Mouse (Mus musculus) embryo, embryonic 10.5 days (tissue): ENCODE data around the gene Slc39a12.
A peak's percentile ranks its signal among the peaks of the same experiment; 100 is the strongest.

Experiments used
- DNase-seq: peaks from one replicate; pipeline ENCODE4 v3.0.0-alpha.2; 2015; ENCODE audit warnings: low spot score

The Slc39a12 gene

DNA sequence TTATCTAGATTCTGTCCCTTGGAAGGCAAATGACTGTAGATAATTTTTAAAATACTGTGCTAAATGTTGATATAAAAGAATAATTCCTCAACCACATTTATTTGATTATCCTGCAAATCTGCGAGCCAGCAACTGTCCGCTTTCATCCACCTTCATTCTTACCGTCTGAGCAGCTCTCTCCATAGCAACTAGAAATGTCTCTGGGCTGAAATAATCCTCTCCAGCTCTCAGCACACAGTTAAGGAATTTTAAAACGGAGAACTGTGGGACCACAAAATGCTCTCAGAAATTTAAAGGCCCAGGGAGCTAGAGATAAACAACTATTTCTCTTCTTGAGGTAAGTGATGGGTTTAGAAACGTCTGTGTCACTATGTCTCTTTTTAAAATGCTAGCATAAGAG is at the start of gene Slc39a12:
Gene Slc39a12 (plus strand): TSS at position 155 of the 400 bp plus-strand sequence.
- DNase-seq = no peak

DNA sequence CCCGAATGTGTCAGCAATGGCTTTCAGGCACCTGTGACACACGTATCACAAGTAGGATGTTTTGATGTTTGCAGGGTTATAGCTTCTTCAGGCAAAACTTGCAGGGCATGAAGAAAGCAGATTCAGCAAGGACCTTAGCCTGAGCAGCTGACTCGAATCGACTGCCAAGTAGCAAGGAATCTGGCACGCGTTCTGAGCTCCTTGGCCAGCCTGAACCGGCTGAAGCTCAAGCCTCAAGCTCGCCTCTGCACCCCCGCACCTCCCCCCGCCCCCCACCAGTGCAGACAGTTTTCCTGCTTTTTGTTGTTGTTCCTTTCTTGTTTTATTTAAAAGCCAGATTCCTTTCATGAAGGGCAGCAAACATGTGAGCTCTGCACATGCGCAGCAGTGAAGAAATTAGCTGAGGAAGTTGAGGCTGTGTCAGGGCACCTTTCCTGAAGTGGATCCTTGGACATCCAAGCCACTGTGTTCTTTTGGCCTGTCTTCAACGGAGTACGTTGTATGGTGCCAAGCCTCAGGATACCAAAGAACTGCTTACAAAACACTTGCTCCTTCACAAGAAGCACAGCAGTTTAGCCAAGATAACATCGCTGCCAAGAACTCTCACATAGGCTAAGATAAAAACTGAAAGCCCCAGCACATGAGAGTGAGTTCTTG is 46.3 kb upstream of the Slc39a12 start:
- DNase-seq = no peak

- no peak for DNase-seq
Measured at GRCm38 (mm10) chr2:14342309-14342839, 45.7 kb upstream of the Slc39a12 start.

GRCm38 (mm10) chr2:14388856-14389255 is 740 bp downstream of the Slc39a12 start:
- no peak for DNase-seq

DNA sequence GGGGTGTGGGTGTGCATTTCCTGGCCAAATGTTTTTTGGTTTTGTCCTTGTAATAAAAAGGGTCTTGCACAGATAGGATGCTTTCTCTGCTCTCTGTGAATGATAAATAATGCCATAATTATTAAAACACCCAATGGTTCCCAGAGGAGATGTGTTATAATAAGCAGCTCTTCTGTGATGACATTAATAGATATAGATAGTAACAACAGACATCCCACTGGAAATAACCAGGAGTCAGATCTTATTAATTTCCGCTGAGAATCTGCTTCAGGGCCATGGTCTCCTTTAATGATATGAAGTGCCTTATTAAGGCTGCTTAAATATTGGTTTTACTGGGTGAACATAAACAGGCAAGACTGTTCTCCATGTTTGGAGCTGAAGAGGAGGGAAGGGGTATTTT is 2.8 kb downstream of the Slc39a12 start:
- DNase-seq = no peak

DNA sequence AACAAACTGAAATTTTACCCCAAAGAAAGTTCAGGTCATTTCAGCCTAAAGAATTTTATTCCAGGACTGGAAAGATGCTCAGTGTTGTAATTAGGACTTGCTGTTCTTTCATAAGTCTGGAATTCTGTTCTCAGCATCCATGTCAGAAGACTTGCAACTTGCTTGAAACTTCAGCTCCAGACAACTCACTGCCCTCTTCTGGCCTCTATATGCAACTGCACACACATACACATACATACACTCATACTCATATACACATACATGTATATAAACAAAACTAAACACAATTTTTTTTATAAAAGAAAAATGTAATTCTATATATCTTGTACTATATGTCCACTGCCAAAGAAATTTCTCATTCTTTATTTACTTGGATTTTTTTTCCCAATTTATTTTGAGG is 14.9 kb downstream of the Slc39a12 start:
- DNase-seq = no peak

GRCm38 (mm10) chr2:14428987-14429386 is 40.9 kb downstream of the Slc39a12 start:
- DNase-seq = no peak

GRCm38 (mm10) chr2:14447322-14447721 is 59.2 kb downstream of the Slc39a12 start:
- no peak for DNase-seq

DNA sequence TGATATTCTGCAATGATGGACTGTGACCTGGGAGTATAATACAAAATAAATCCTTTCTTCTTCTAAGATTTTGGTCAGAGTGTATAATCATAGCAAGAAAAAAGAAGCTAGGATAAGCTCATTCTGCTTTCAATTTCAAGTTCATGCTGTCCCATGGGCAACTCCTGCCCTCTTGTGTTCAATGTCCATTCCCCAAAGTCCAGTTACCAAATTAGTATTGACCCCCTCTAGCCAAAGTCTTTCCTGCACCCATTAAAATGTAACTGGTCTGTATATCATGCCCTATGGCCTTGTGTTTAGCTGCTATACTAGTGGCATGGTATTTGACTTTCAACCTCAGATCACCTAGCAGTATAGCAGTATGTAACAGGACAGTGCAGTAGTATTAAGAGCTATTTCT is 62.8 kb downstream of the Slc39a12 start:
- DNase-seq = no peak

DNA sequence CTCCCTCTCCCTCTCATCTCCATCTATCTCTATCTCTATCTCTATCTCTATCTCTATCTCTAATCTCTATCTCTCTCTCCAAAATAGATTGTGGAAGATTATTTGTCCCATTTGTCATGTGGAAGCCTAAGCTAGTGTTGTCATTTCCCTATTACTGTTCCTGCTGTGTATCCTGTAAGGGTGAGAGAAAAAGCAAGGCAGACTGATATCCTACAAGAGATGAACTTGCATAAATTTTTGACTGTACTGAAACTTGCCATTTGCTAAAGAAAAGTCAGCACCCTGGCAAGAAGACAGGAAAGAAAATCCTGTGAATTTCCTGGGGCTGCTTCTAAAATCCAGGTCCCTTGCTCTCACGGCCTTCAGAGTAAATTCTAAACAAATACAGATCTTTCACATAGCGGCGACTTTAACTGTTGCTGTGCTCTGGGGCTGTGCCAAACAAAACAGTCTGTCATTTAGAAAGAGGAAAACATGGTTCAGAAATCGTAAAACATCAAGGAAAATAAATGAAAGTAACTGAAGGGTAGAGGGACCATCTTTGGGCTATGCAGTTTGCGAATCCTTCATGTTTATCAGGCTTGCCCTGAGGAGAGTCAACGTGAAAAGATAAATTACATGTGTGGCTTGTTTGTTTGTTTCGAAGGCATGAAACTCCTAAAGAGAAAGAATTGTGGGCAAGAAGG is 67.0 kb downstream of the Slc39a12 start:
- no peak for DNase-seq

DNA sequence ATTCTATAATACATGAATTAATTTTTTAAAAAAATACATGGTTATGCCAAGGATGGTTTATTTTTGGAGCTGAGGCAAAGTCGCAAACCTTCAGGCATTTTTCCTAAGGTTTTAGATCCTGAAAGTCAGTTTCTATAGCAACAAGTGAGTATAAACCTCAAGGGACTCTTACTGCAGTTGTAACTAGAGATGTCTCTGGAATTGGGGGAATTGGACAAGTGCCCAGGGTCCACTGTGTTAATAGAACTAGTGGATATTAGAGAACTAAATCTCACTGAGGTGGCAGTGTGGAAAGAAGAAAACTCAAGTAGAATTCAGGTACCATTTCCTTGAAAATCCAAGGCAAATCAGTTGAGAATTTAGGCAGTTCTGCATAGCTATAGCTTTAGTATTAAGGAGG is 76.3 kb downstream of the Slc39a12 start:
- DNase-seq = peak; percentile 10

DNA sequence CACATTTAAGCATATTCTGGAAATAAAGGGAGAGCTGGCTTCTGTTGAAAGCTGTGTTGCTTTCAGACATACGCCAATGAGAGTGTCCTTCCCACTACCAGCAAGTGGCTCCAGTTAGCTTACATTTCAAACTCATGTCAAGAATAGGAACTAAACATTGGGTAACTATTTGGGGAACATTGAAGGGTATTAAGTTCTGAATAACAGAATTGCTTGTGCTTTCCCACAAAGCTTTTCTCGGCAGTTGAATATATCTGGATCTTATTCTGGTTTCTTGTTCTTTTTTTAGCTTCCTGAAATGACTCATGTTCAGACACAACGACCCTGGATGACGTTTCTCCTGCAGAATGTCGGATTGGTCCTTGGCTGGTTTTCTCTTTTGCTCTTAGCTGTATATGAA is 106.0 kb downstream of the Slc39a12 start:
- no peak for DNase-seq

DNA sequence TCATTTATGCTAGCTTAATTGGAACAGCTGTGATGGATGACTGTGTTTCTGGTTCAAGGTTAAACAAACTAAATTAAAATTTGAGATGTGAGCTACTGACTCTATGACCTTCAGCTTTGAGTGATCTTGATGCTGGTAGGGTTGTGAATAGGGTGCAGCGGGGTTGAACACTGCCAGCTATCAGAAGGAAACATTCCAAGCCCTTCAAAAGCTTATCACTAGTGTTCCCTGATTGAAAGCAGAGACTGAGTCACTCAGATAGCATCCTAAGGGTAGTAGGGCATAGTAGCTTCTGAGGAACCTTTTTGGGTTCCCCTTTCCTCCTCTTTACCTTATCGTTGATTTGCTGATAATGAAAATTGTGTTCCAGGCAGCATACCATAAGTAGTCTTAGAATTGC is 108.0 kb downstream of the Slc39a12 start:
- no peak for DNase-seq

GRCm38 (mm10) chr2:14502482-14502881 is 114.4 kb downstream of the Slc39a12 start:
- no peak for DNase-seq

GRCm38 (mm10) chr2:14518237-14518636 is 130.1 kb downstream of the Slc39a12 start:
- DNase-seq = no peak

- DNase-seq = no peak
Measured at GRCm38 (mm10) chr2:14534325-14535077, 146.4 kb downstream of the Slc39a12 start.

DNA sequence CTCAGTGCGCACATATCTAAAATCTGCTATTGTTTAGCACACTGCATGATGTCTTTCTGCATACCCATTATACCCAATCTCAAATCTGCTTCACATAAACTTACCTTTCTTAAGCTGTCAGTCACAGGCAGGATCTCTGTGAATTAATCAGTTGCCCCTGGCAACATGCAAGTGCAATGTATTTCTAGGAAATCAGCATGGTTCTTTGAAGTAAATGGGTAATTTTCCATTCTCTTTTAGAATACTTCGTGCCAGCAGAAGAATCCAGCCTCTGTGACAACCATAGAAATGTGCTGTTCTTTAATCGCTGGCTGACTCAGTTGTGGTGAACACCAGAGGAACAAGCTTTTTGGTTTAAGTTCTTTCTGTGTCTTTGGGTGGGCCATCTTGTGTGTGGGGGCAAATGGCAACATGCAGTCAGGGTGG is 147.1 kb downstream of the Slc39a12 start:
- DNase-seq = peak; percentile 32

GRCm38 (mm10) chr2:14537781-14538180 is 149.7 kb downstream of the Slc39a12 start:
- no peak for DNase-seq

DNA sequence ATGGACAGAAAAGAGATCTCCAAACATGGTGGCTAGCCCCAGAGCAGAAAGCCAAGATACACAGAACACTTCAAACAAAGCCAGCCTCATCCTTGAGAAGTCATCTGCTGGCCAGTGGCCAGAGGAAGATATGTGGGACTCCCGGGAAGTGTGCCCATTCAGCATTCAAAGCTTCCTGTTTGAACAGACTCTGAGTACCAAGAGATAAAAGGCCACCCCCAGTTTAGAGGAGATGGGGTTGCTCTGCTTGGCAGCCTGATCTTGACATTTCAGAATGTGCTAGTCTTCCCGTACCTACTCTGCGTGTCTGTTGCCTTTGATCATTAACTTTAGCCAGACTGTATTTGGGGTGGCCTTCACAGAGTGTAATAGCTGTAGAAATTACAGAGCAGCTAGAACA is 155.2 kb downstream of the Slc39a12 start:
- DNase-seq = no peak

GRCm38 (mm10) chr2:14543773-14544172 is 155.7 kb downstream of the Slc39a12 start:
- DNase-seq = no peak
